Mouse (Mus musculus): ENCODE results near the gene Mfsd6l.

DNA sequence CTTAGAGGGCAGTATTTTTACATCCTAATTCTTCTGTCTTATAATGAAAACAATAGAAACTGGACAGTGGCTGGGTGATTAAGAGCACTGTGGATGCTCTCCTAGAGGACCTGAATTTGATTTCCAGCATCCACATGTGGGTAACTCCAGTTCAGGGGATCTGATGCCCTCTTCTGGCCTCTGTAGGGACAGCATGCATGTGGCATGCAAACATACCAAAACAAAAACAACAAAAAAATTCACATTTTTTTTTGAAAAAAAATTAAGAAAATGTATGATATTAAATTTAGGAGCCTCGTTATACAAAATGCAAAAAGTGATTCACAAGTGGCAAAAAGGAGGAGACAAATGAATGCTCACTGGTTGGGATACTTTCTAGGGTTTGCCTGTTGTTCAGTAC is 3.6 kb downstream of the Mfsd6l start:
- TF ChIP-seq CTCF (IDR thresholded peaks at IDR 0.05; ENCODE audit: low read depth) (peak; percentile 57), EP300 (IDR thresholded peaks at IDR 0.05; ENCODE audit: low read depth) (no peak)
